Comparison of ENCODE assay signal across 8 mouse cellular contexts in genomic region chr16:16201991-16202390, GRCm38 (mm10). TPM values are rescaled to one million over a fixed set of nuclear protein-coding genes. Genes with fewer than 3 reads are reported as not detected.
A peak's percentile ranks its signal among the peaks of the same experiment; 100 is the strongest.
DNase-seq lines count a peak whose midpoint lies in the region; ATAC-seq and TF ChIP-seq lines count a peak whose summit lies in the region.
"Not testable (repeated sequence)": the region's sequence is repeated elsewhere in the genome, so short reads cannot be mapped to it uniquely, and the experiment has no call there.

No protein-coding gene starts in this region.

- peak; percentile 76 for TF ChIP-seq CTCF in lung, embryonic 14.5 days (IDR thresholded peaks at IDR 0.05; ENCODE audit: low read depth)

- H3K27ac ChIP-seq in lung, embryonic 14.5 days (ENCODE audit: low read depth); neural tube, embryonic 12.5 days: not testable (repeated sequence)

- not testable (repeated sequence) for H3K4me2 ChIP-seq in lung, embryonic 14.5 days; neural tube, embryonic 12.5 days (replicated peaks)

- DNase-seq in 3T3-L1 (ENCODE audit: low read depth, low spot score) (peak; percentile 86), R1 (ENCODE audit: low read depth, low spot score) (peak; percentile 72)
- DNase-seq in cerebellum, postnatal 14 days: peak; percentile 62 to 64
- peak; percentile 49 for DNase-seq in induced T-regulatory cell, adult 2 months (ENCODE audit: low read depth)
- DNase-seq in layer of hippocampus, adult 11-12 months (ENCODE audit: low spot score): peak; percentile 42
- DNase-seq in lung, embryonic 14.5 days: peak; percentile 80

- WGBS in lung, embryonic 14.5 days: 35% methylated on average over 8 of the region's 8 CpGs
- WGBS in neural tube, embryonic 12.5 days: 50% methylated on average over 8 of the region's 8 CpGs

- H3K9ac ChIP-seq in lung, embryonic 14.5 days; neural tube, embryonic 12.5 days: not testable (repeated sequence)

- not testable (repeated sequence) for H3K4me3 ChIP-seq in lung, embryonic 14.5 days (ENCODE audit: low read depth, low read length); neural tube, embryonic 12.5 days

- H3K4me1 ChIP-seq in lung, embryonic 14.5 days (ENCODE audit: insufficient read depth); neural tube, embryonic 12.5 days: not testable (repeated sequence)

- not testable (repeated sequence) for H3K36me3 ChIP-seq in lung, embryonic 14.5 days (ENCODE audit: insufficient read depth); neural tube, embryonic 12.5 days

- not testable (repeated sequence) for H3K9me3 ChIP-seq in lung, embryonic 14.5 days (ENCODE audit: low read depth, low read length); neural tube, embryonic 12.5 days

- not testable (repeated sequence) for H3K27me3 ChIP-seq in lung, embryonic 14.5 days (ENCODE audit: insufficient read depth, low read length); neural tube, embryonic 12.5 days (replicated peaks)

- ATAC-seq in frontal cortex, adult (ENCODE audit: low TSS enrichment): peak; percentile 85
- ATAC-seq in lung, embryonic 14.5 days (ENCODE audit: insufficient read depth): peak; percentile 85
- ATAC-seq in neural tube, embryonic 12.5 days (ENCODE audit: low FRiP score, low read depth): peak; percentile 77; the same call in 1 of the 2 replicates

RNA-seq across cellular contexts. Expression of gene Pkp2, which starts 11.1 kb away (rescaled TPM):
- 8.4 and 10.6 TPM in 2 replicates for polyA plus RNA-seq in lung, embryonic 14.5 days (2014; fragmentation: Nextera tagmentation; extraction: Ambion mirVana)
- polyA plus RNA-seq in neural tube, embryonic 12.5 days (2016; fragmentation: Nextera tagmentation; extraction: Ambion mirVana): 2.0 and 2.1 TPM in 2 replicates
